Mouse (Mus musculus): ENCODE data around the gene Frem2.

Frem2 gene

GRCm38 (mm10) chr3:53557388-53558214 is 99.6 kb downstream of the Frem2 start:
- DNase-seq (ENCODE audit: low spot score): no peak

GRCm38 (mm10) chr3:53555031-53555952 is 101.9 kb downstream of the Frem2 start:
- no peak for DNase-seq (ENCODE audit: low spot score)

DNA sequence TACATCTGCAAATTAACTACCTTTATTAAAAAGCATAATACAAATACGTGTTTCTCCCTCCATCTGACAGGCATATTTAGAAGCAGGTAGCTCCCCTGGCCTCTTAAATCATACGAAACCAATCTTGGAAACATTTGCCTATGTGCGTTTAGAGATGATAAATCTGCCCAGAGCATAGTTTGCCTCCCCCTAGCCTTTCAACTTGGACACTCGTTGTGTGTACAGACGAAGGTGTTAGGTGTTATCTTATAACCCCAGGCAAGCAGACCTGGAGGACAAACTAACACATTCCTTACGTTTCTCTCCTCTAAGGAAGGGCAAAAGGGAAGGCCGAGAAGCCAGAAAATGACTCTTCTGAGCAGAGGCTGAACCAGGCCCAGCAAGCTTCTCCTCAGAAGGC is 104.5 kb downstream of the Frem2 start:
- DNase-seq (ENCODE audit: low spot score): no peak

- DNase-seq (ENCODE audit: low spot score): no peak
Measured at GRCm38 (mm10) chr3:53532091-53532490, 125.1 kb downstream of the Frem2 start.

DNA sequence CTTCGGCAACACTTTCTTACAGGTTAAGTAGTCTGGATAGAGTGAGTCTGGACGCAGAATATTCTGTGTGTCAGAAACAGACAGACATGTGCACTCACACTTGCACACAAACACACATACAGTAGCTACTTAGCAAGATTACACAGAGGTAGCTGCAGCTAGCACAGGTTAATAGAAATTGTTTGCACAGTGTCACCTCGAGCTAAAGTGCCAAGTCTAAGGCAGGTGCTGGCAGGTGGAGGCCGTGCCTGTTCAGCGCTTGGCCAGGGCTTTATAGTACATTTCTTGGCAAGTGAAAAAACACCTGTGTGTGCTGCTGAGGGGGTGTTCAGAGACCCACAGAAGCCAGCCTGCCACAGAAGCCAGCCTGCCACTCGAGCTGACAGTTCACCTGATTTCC is 126.8 kb downstream of the Frem2 start:
- DNase-seq (ENCODE audit: low spot score): no peak

DNA sequence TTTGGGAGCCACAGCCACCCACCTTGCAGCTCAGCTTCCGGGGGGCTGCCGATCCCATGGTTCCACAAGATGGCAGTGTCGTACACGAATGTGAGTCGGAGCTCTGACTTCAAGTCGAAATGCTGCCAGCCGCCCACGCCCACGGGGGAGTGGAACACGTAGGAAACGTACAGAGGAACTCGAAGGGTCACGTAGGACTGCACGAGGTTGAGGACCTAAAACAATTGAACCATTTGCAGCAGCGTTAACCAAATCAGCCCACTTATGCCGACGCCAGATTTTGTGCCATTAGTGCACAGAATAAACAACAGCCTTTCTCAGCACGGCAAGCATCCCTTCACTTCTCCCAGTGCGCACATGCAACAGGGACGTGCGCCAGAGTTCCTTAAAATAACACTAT is 131.4 kb downstream of the Frem2 start:
- DNase-seq (ENCODE audit: low spot score): peak; percentile 79

DNA sequence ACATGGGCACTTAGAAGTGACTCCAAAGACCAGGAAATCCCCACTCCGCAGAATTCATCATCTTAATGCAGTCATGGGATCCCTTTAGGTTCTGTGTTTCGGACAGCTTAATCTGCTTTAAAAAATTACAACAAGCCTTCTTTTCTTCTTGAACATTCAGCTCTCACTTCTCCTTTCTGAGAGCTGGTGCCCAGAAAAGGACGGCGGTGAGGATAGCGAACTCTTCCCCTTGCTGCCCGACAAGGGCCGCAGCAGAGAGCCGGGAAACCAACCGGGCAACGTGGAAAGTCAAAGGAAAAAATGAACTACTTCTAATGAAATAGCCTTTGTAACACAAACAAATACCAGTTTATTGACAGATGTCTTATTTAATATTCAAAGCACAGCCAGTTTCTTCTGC is 134.4 kb downstream of the Frem2 start:
- no peak for DNase-seq (ENCODE audit: low spot score)

GRCm38 (mm10) chr3:53514221-53515065 is 142.7 kb downstream of the Frem2 start:
- DNase-seq (ENCODE audit: low spot score): no peak

- no peak for DNase-seq (ENCODE audit: low spot score)
Measured at GRCm38 (mm10) chr3:53513096-53513495, 144.1 kb downstream of the Frem2 start.

- no peak for DNase-seq (ENCODE audit: low spot score)
Measured at GRCm38 (mm10) chr3:53502428-53502827, 154.7 kb downstream of the Frem2 start.

- DNase-seq (ENCODE audit: low spot score): no peak
Measured at GRCm38 (mm10) chr3:53498351-53498905, 158.7 kb downstream of the Frem2 start.

GRCm38 (mm10) chr3:53488353-53488752 is 168.8 kb downstream of the Frem2 start, which contains the start of gene Stoml3:
Gene Stoml3, plus strand, starts transcription at chr3:53488653.
- no peak for DNase-seq (ENCODE audit: low spot score)

DNA sequence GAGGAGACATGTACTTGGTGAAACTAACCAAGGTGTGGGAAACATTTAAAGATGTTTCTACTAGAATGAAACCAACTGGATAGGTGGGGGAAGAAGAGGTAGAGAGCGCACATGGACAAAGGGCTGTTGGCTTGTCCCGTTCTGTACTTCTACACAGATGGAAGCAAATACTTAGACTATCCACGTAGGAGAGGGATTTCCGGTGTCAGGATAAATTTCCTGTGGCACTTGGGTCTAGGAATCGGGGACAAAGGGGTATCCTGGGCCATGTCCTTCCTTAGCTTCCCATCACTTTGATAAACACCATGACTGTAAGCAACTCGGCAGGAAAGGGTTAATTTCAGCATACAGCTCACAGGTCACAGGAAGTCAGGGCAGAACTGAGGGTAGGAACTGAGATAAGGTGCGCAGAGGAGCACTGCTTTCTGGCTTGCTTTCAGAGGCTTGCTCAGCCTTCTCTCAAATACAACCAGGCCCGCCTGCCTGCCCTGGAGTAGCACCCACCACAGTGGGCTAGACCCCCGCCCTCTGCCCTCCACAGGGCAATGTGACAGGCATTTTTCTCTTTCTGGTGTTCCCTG is 170.1 kb downstream of the Frem2 start:
- DNase-seq (ENCODE audit: low spot score): no peak

- no peak for DNase-seq (ENCODE audit: low spot score)
Measured at GRCm38 (mm10) chr3:53486561-53486960, 170.6 kb downstream of the Frem2 start.

- DNase-seq (ENCODE audit: low spot score): no peak
Measured at GRCm38 (mm10) chr3:53483414-53484059, 173.6 kb downstream of the Frem2 start.

GRCm38 (mm10) chr3:53478419-53479046 is 178.6 kb downstream of the Frem2 start:
- no peak for DNase-seq (ENCODE audit: low spot score)

GRCm38 (mm10) chr3:53477468-53477867 is 179.7 kb downstream of the Frem2 start:
- no peak for DNase-seq (ENCODE audit: low spot score)

DNA sequence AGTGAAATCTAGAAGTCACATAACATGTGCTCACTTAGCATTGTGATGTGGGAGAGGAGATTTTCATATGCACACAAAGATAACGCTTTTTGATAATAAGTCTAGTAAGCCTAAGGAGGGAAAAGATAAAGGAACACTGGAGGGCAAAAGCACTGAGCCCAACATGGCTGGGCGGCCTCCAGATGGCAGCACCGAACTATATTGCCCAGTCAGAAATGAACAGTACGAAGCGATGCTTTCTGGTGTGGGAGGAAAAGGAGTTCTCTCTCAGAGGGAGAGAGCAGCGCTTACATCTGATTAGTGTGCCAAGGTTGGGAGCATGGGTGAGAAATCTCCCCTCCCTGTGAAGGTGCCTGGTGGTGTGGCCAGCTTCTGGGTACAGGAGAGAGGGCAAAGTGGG is 181.3 kb downstream of the Frem2 start:
- DNase-seq (ENCODE audit: low spot score): peak; percentile 36

DNA sequence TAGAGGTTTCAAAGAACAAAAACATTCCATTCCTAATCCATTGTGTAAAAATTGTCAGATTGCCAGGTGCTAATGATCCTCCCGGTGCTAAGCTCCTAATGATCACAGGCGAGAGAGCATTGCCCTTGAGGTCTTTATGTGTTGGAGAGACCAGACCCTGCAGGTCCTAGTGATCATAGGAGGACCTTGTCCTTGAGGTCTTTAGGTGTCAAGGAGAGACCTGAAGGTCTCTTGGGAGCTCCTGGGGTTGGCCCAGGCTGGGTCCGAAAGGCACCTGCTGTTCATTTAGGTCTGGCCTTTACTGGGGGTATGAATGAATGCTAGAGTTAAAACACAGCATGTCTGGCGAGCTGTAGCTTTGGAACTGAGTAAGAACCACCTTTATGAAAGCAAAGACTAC is 183.0 kb downstream of the Frem2 start:
- DNase-seq (ENCODE audit: low spot score): no peak

DNA sequence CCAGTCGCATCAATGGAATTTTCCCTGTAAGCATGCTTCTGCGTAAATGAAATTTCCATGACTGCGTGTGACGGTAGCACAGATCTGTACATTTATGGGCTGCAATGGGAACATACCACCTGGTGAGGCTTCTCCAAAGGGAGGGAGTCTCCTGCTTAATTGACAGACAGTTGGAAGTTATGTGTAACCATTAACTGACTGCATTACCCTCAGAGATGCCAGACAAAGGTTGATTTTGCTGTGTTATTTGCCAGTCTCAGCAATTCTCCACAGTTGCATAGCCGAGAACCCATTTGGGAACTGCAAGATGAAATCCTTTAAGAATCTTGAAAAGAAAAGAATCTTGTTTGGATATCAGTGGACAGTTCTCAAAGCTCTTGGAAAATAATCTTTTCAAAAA is 185.1 kb downstream of the Frem2 start:
- no peak for DNase-seq (ENCODE audit: low spot score)

Measured in urinary bladder, postnatal 14 days (tissue).